23 mouse cellular contexts compared by ENCODE assay signal in the genomic region with DNA sequence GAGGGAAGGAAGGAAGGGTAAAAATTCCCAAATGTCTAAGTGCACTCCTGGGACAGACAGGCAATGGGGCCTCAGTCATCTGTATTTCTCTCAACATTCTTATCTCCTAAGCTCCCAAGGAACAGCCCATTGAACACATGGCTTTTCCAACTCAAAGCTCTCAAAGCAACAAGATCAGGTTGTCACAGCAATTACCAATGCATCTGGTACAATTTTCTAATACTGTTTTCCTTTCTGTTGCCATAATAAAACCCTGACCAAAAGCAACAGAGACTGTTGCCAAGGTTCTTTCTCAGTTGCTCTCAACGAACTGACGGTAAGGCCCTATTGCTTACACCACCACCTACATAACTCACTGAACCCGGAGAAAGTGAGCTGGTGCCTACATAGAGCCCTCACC. TPM values are rescaled to one million over a fixed set of nuclear protein-coding genes. Genes with fewer than 3 reads are reported as not detected.
DNase-seq lines count a peak whose midpoint lies in the region; ATAC-seq lines count a peak whose summit lies in the region.
"Had no signal": no experiment of that assay in that cellular context is flagged by ENCODE, and none has a peak within 500 bp of the region (broad histone marks: within the 10 kb centered on the region; RNA-seq: fewer than 3 reads in every experiment).

No protein-coding gene starts in this region.

- H3K4me1 ChIP-seq in heart, embryonic 16.5 days (ENCODE audit: control insufficient read depth, insufficient read depth, low read length), result peaks cover 3% of the 10 kb centered on the region
- 0 out of 2 replicates have a peak, but pooled peaks cover 2% of the 10 kb centered on the region for H3K4me1 ChIP-seq in heart, embryonic 11.5 days (ENCODE audit: control insufficient read depth, insufficient read depth, low read length)
- no peaks in the 10 kb centered on the region for H3K4me1 ChIP-seq in limb, embryonic 11.5 days (ENCODE audit: control insufficient read depth, insufficient read depth, low read length)
- H3K4me1 ChIP-seq in limb, embryonic 10.5 days, result no peaks in the 10 kb centered on the region

- 0 out of 2 replicates have a peak overlapping the region, but pooled peaks have one; percentile 25 for H3K27ac ChIP-seq in heart, embryonic 16.5 days (ENCODE audit: low read length)
- H3K27ac ChIP-seq in heart, embryonic 11.5 days (ENCODE audit: low read depth, low read length), result no peak overlapping the region
- no peak overlapping the region for H3K27ac ChIP-seq in limb, embryonic 11.5 days (replicated peaks; ENCODE audit: low read depth, low read length)
- no peak overlapping the region for H3K27ac ChIP-seq in limb, embryonic 10.5 days

- intact Hi-C loops in heart, postnatal 25 days (cut with DNase I), result no loop called here

- 65% methylated on average over 3 of the region's 3 CpGs for WGBS in heart, embryonic 16.5 days
- 71% methylated on average over 3 of the region's 3 CpGs for WGBS in heart, embryonic 11.5 days (ENCODE audit: insufficient replicate concordance)
- WGBS in limb, embryonic 11.5 days, result 96% methylated on average over 3 of the region's 3 CpGs
- WGBS in limb, embryonic 10.5 days, result 97% methylated on average over 3 of the region's 3 CpGs

- peaks cover 4% of the 10 kb centered on the region for H3K9me3 ChIP-seq in heart, embryonic 16.5 days (replicated peaks; ENCODE audit: control insufficient read depth, low read length)
- no peaks in the 10 kb centered on the region for H3K9me3 ChIP-seq in heart, embryonic 11.5 days (replicated peaks; ENCODE audit: control insufficient read depth, low read length)
- no peaks in the 10 kb centered on the region for H3K9me3 ChIP-seq in limb, embryonic 11.5 days (ENCODE audit: control insufficient read depth, low read length)
- no peaks in the 10 kb centered on the region for H3K9me3 ChIP-seq in limb, embryonic 10.5 days (replicated peaks)
- H3K9me3 ChIP-seq: G1E had no signal

- H3K9ac ChIP-seq in heart, embryonic 16.5 days (ENCODE audit: low read length), result no peak overlapping the region
- no peak overlapping the region for H3K9ac ChIP-seq in heart, embryonic 11.5 days (ENCODE audit: low read depth, low read length)
- no peak overlapping the region for H3K9ac ChIP-seq in limb, embryonic 11.5 days (ENCODE audit: low read length)

- H3K4me2 ChIP-seq in heart, embryonic 16.5 days (ENCODE audit: low read depth, low read length), result no peak overlapping the region
- no peak overlapping the region for H3K4me2 ChIP-seq in heart, embryonic 11.5 days
- no peak overlapping the region for H3K4me2 ChIP-seq in limb, embryonic 11.5 days (ENCODE audit: low read depth, severe bottlenecking)

- DNase-seq in heart, adult 11 months, result peak; percentile 84
- no peak for DNase-seq in heart, postnatal 25 days (ENCODE audit: low spot score)
- peak; percentile 11 for DNase-seq in limb, embryonic 11.5 days (ENCODE audit: low spot score)
- no peak for DNase-seq in limb, embryonic 10.5 days (ENCODE audit: low spot score)
- peak; percentile 51 for DNase-seq in MN1 (ENCODE audit: low spot score)
- DNase-seq in kidney, postnatal 4 days, result no peak
- DNase-seq: adrenal gland, adult 2 months; adrenal gland, adult 8-10 months; adrenal gland, postnatal 10 days; adrenal gland, postnatal 14 days; adrenal gland, postnatal 25 days; adrenal gland, postnatal 36 days; B cell, adult 2 months; cerebellum, adult 11 months; cerebellum, adult 11-12 months; cerebellum, adult 18-20 months had no signal

- no peaks in the 10 kb centered on the region for H3K27me3 ChIP-seq in heart, embryonic 16.5 days (ENCODE audit: control insufficient read depth, insufficient read depth, low read length)
- H3K27me3 ChIP-seq in heart, embryonic 11.5 days (ENCODE audit: control insufficient read depth, insufficient read depth, low read length), result no peaks in the 10 kb centered on the region
- no peaks in the 10 kb centered on the region for H3K27me3 ChIP-seq in limb, embryonic 11.5 days (ENCODE audit: control insufficient read depth, insufficient read depth, low read length)
- no peaks in the 10 kb centered on the region for H3K27me3 ChIP-seq in limb, embryonic 10.5 days (ENCODE audit: low read depth, poor library complexity, severe bottlenecking)
- H3K27me3 ChIP-seq: CH12.LX, Patski had no signal

- H3K4me3 ChIP-seq in heart, embryonic 16.5 days (ENCODE audit: low read length), result no peak overlapping the region
- no peak overlapping the region for H3K4me3 ChIP-seq in heart, embryonic 11.5 days (ENCODE audit: low read depth, low read length)
- no peak overlapping the region for H3K4me3 ChIP-seq in limb, embryonic 11.5 days (ENCODE audit: low read depth, low read length)
- H3K4me3 ChIP-seq in limb, embryonic 10.5 days, result no peak overlapping the region

- ATAC-seq in heart, embryonic 16.5 days (replicated peaks; ENCODE audit: extremely low read depth, insufficient read depth, low FRiP score), result no peak
- no peak for ATAC-seq in heart, embryonic 11.5 days (replicated peaks; ENCODE audit: insufficient number of reproducible peaks, low FRiP score, low TSS enrichment)
- ATAC-seq in limb, embryonic 11.5 days (ENCODE audit: insufficient number of reproducible peaks, low FRiP score, low TSS enrichment, low read depth), result no peak
- ATAC-seq: activated CD4-positive, CD25-positive, alpha-beta regulatory T cell, adult 4 months; CD4-positive, CD25-positive, alpha-beta regulatory T cell, adult 4 months; Patski had no signal

- no peaks in the 10 kb centered on the region; the same call in 1 of the 2 replicates for H3K36me3 ChIP-seq in heart, embryonic 16.5 days (ENCODE audit: control insufficient read depth, insufficient read depth)
- H3K36me3 ChIP-seq in heart, embryonic 11.5 days (ENCODE audit: control insufficient read depth, insufficient read depth, low read length), result no peaks in the 10 kb centered on the region
- H3K36me3 ChIP-seq in limb, embryonic 11.5 days (ENCODE audit: control insufficient read depth, insufficient read depth, low read length), result no peaks in the 10 kb centered on the region
- H3K36me3 ChIP-seq in limb, embryonic 10.5 days, result no peaks in the 10 kb centered on the region
- H3K36me3 ChIP-seq: G1E had no signal

RNA-seq across cellular contexts. Expression of gene Synpo2, which starts 8.7 kb away (rescaled TPM):
- 10 to 100 TPM; 75.9 to 80.6 TPM for total RNA-seq in heart, postnatal 25 days (2021)
- 11.4 and 11.5 TPM in 2 replicates for polyA plus RNA-seq in heart, embryonic 16.5 days (2015; fragmentation: Nextera tagmentation; extraction: Ambion mirVana)
- 21.8 and 25.6 TPM in 2 replicates for polyA plus RNA-seq in heart, embryonic 11.5 days (2014; fragmentation: Nextera tagmentation; extraction: Ambion mirVana)
- 3.3 and 4.2 TPM in 2 replicates for polyA plus RNA-seq in limb, embryonic 11.5 days (2014; fragmentation: Nextera tagmentation; extraction: Ambion mirVana)
- polyA plus RNA-seq in limb, embryonic 10.5 days (2016; fragmentation: Nextera tagmentation; extraction: Ambion mirVana), result 0.87 and 2.7 TPM in 2 replicates
- polyA plus RNA-seq: G1E had no signal

RNA-seq across cellular contexts. Expression of gene Sec24d, which starts 40.0 kb away (rescaled TPM):
- 10 to 100 TPM; 41.4 to 41.8 TPM for total RNA-seq in heart, postnatal 25 days (2021)
- polyA plus RNA-seq in heart, embryonic 16.5 days (2015; fragmentation: Nextera tagmentation; extraction: Ambion mirVana), result 61.6 and 66.3 TPM in 2 replicates
- 66.1 and 73.4 TPM in 2 replicates for polyA plus RNA-seq in heart, embryonic 11.5 days (2014; fragmentation: Nextera tagmentation; extraction: Ambion mirVana)
- 29.3 and 29.4 TPM in 2 replicates for polyA plus RNA-seq in limb, embryonic 11.5 days (2014; fragmentation: Nextera tagmentation; extraction: Ambion mirVana)
- polyA plus RNA-seq in limb, embryonic 10.5 days (2016; fragmentation: Nextera tagmentation; extraction: Ambion mirVana), result 12.5 and 19.4 TPM in 2 replicates
- polyA plus RNA-seq: G1E had no signal

Comparison
In these comparisons a context has a peak if more than half of its experiments do, and no peak if none do; other contexts are left out.
1. DNase-seq: peak in heart, adult 11 months (single experiment), limb, embryonic 11.5 days (single experiment) and MN1 (single experiment); none in heart, postnatal 25 days (single experiment), limb, embryonic 10.5 days (single experiment) and kidney, postnatal 4 days (0 of 2).